Mouse (Mus musculus) heart, embryonic 11.5 days (tissue): ENCODE measurements around the gene Ifna2. TPM values are rescaled to one million over a fixed set of nuclear protein-coding genes. Genes with fewer than 3 reads are reported as not detected.

Experiments used
- ATAC-seq: fragments of 200-750 bp; cut with Nextera tagmentation; replicated peaks from 2 replicates; pipeline ENCODE4 v1.8.0; 2017; ENCODE audit warnings: moderate library complexity; ENCODE audit not compliant: insufficient number of reproducible peaks, low FRiP score, low TSS enrichment
- H3K27ac ChIP-seq: fragments of 300-500 bp; sonication (generic); 2 replicates; pipeline ENCODE4 v1.5.1; 2014; ENCODE audit warnings: mild to moderate bottlenecking, low read depth, low read length
- H3K27me3 ChIP-seq: fragments of 300-500 bp; sonication (generic); 2 replicates; pipeline ENCODE4 v1.6.1; 2014; ENCODE audit warnings: mild to moderate bottlenecking, low read length, mixed read lengths; ENCODE audit not compliant: control insufficient read depth, insufficient read depth
- H3K36me3 ChIP-seq: fragments of 300-500 bp; sonication (generic); 2 replicates; pipeline ENCODE4 v1.6.1; 2014; ENCODE audit warnings: mild to moderate bottlenecking, low read length, moderate library complexity, mixed read lengths; ENCODE audit not compliant: control insufficient read depth, insufficient read depth
- H3K4me1 ChIP-seq: fragments of 300-500 bp; sonication (generic); 2 replicates; pipeline ENCODE4 v1.6.1; 2014; ENCODE audit warnings: low read length; ENCODE audit not compliant: control insufficient read depth, insufficient read depth
- H3K4me2 ChIP-seq: fragments of 300-500 bp; sonication (generic); 2 replicates; pipeline ENCODE4 v1.6.1; 2014; ENCODE audit warnings: mild to moderate bottlenecking, moderate library complexity
- H3K4me3 ChIP-seq: fragments of 300-500 bp; sonication (generic); 2 replicates; pipeline ENCODE4 v1.5.1; 2014; ENCODE audit warnings: low read depth, low read length
- H3K9ac ChIP-seq: fragments of 300-500 bp; sonication (generic); 2 replicates; pipeline ENCODE4 v1.6.1; 2014; ENCODE audit warnings: mild to moderate bottlenecking, low read depth, low read length, moderate library complexity
- H3K9me3 ChIP-seq: fragments of 300-500 bp; sonication (generic); replicated peaks from 2 replicates; pipeline ENCODE4 v1.6.1; 2016; ENCODE audit warnings: low read length; ENCODE audit not compliant: control insufficient read depth
- WGBS: fragments of 180-500 bp; shearing (Covaris S2); extraction: QIAGEN DNeasy Blood & Tissue Kit; methylation state at CpG from one replicate; pipeline ENCODE4 v1.1.7; 2014; ENCODE audit not compliant: insufficient replicate concordance; 5-methylcytosine and 5-hydroxymethylcytosine counted together
- polyA plus RNA-seq: library from polyadenylated mRNA; unstranded; fragments of >200 nt; fragmentation: Nextera tagmentation; extraction: Ambion mirVana; gene quantifications from 2 replicates; pipeline ENCODE4 v1.2.1, GENCODE M21; 2014

Ifna2 gene
- polyA plus RNA-seq, 1 experiment from 2014 or later: not detected

GRCm38 (mm10) chr4:88707128-88707826 is 23.6 kb upstream of the Ifna2 start:
- Histone ChIP-seq H3K27ac (no peak overlapping the region), H3K4me1 (no peaks in the 10 kb centered on the region), H3K9me3 (no peaks in the 10 kb centered on the region), H3K27me3 (no peaks in the 10 kb centered on the region), H3K36me3 (no peaks in the 10 kb centered on the region), H3K9ac (no peak overlapping the region), H3K4me3 (no peak overlapping the region), H3K4me2 (no peak overlapping the region)
- ATAC-seq: no peak
- 65% methylated on average over 1 of the region's 1 CpGs for WGBS

- no peaks in the 10 kb centered on the region for H3K9me3 ChIP-seq
- no peaks in the 10 kb centered on the region for H3K27me3 ChIP-seq
- no peaks in the 10 kb centered on the region for H3K4me1 ChIP-seq
- no peak overlapping the region for H3K27ac ChIP-seq
- no peaks in the 10 kb centered on the region for H3K36me3 ChIP-seq
- H3K9ac ChIP-seq: no peak overlapping the region
- no peak overlapping the region for H3K4me3 ChIP-seq
- 27% methylated on average over 3 of the region's 3 CpGs for WGBS
- ATAC-seq: no peak
- no peak overlapping the region for H3K4me2 ChIP-seq
These were observed 22.2 kb upstream of the Ifna2 start for GRCm38 (mm10) chr4:88705924-88706323.

GRCm38 (mm10) chr4:88699301-88699700 is 15.6 kb upstream of the Ifna2 start:
- no peak for ATAC-seq
- Histone ChIP-seq H3K4me2 (no peak overlapping the region), H3K9ac (no peak overlapping the region), H3K36me3 (no peaks in the 10 kb centered on the region), H3K27ac (no peak overlapping the region), H3K9me3 (no peaks in the 10 kb centered on the region), H3K4me3 (no peak overlapping the region), H3K4me1 (no peaks in the 10 kb centered on the region), H3K27me3 (peaks cover 2% of the 10 kb centered on the region; the same call in 1 of the 2 replicates)
- WGBS: 75% methylated on average over 1 of the region's 1 CpGs

- Histone ChIP-seq H3K27ac (no peak overlapping the region), H3K9me3 (no peaks in the 10 kb centered on the region)
- whole genome bisulfite sequencing: 77% methylated on average over 5 of the region's 5 CpGs
These were observed 15.1 kb upstream of the Ifna2 start for GRCm38 (mm10) chr4:88698781-88699180.

GRCm38 (mm10) chr4:88697753-88698152 is 14.0 kb upstream of the Ifna2 start:
- Histone ChIP-seq H3K27me3 (peaks cover 2% of the 10 kb centered on the region; the same call in 1 of the 2 replicates), H3K9me3 (no peaks in the 10 kb centered on the region), H3K4me2 (no peak overlapping the region), H3K36me3 (no peaks in the 10 kb centered on the region), H3K4me1 (no peaks in the 10 kb centered on the region), H3K4me3 (no peak overlapping the region), H3K9ac (no peak overlapping the region), H3K27ac (no peak overlapping the region)
- no peak for ATAC-seq
- 85% methylated on average over 4 of the region's 4 CpGs for WGBS

More at GRCm38 (mm10) chr4:88698781-88699180, 15.1 kb upstream of the Ifna2 start:
- Histone ChIP-seq H3K4me1 (no peaks in the 10 kb centered on the region), H3K27me3 (peaks cover 2% of the 10 kb centered on the region; the same call in 1 of the 2 replicates), H3K9ac (no peak overlapping the region), H3K4me2 (no peak overlapping the region), H3K4me3 (no peak overlapping the region), H3K36me3 (no peaks in the 10 kb centered on the region)
- ATAC-seq: no peak

GRCm38 (mm10) chr4:88697108-88697507 is 13.4 kb upstream of the Ifna2 start:
- peaks cover 2% of the 10 kb centered on the region; the same call in 1 of the 2 replicates for H3K27me3 ChIP-seq
- H3K27ac ChIP-seq: no peak overlapping the region
- no peak overlapping the region for H3K4me3 ChIP-seq
- H3K4me2 ChIP-seq: no peak overlapping the region
- no peaks in the 10 kb centered on the region for H3K9me3 ChIP-seq
- WGBS: 56% methylated on average over 6 of the region's 6 CpGs
- H3K9ac ChIP-seq: no peak overlapping the region
- no peak for ATAC-seq
- H3K4me1 ChIP-seq: no peaks in the 10 kb centered on the region
- no peaks in the 10 kb centered on the region for H3K36me3 ChIP-seq

- ATAC-seq: 0 out of 2 replicates have a peak, but pooled peaks have one; percentile 39
- Histone ChIP-seq H3K27me3 (peaks cover 2% of the 10 kb centered on the region; the same call in 1 of the 2 replicates), H3K4me2 (no peak overlapping the region), H3K4me1 (no peaks in the 10 kb centered on the region), H3K36me3 (no peaks in the 10 kb centered on the region), H3K9ac (no peak overlapping the region), H3K9me3 (no peaks in the 10 kb centered on the region), H3K4me3 (no peak overlapping the region), H3K27ac (no peak overlapping the region)
- 20% methylated on average over 3 of the region's 3 CpGs for WGBS
These were observed 12.6 kb upstream of the Ifna2 start for GRCm38 (mm10) chr4:88696237-88696884.

GRCm38 (mm10) chr4:88693392-88693791 is 9.7 kb upstream of the Ifna2 start:
- H3K27me3 ChIP-seq: peaks cover 2% of the 10 kb centered on the region; the same call in 1 of the 2 replicates
- no peak for ATAC-seq
- WGBS: 74% methylated on average over 2 of the region's 2 CpGs
- no peaks in the 10 kb centered on the region for H3K9me3 ChIP-seq
- H3K36me3 ChIP-seq: no peaks in the 10 kb centered on the region
- H3K27ac ChIP-seq: no peak overlapping the region
- no peak overlapping the region for H3K9ac ChIP-seq
- no peaks in the 10 kb centered on the region for H3K4me1 ChIP-seq
- no peak overlapping the region for H3K4me3 ChIP-seq
- H3K4me2 ChIP-seq: no peak overlapping the region
